Mouse (Mus musculus) kidney, adult 18-20 months (tissue): ENCODE results near the gene Rpl13a.

Source experiments
- DNase-seq: peaks from one replicate; pipeline ENCODE4 v3.0.0; 2021

The Rpl13a gene

GRCm38 (mm10) chr7:45083300-45083890 is 45.2 kb downstream of the Rpl13a start:
- no peak for DNase-seq

- DNase-seq: peak; percentile 40
Measured at GRCm38 (mm10) chr7:45082401-45083299, 45.9 kb downstream of the Rpl13a start.

- DNase-seq: no peak
Measured at GRCm38 (mm10) chr7:45081016-45081415, 47.5 kb downstream of the Rpl13a start.

- peak; percentile 94 for DNase-seq
Measured at GRCm38 (mm10) chr7:45079856-45080255, 48.7 kb downstream of the Rpl13a start.

- DNase-seq: peak; percentile 81
Measured at GRCm38 (mm10) chr7:45078513-45078912, 50.0 kb downstream of the Rpl13a start.

- no peak for DNase-seq
Measured at GRCm38 (mm10) chr7:45077829-45078228, 50.7 kb downstream of the Rpl13a start.

GRCm38 (mm10) chr7:45077322-45077721 is 51.2 kb downstream of the Rpl13a start:
- DNase-seq: no peak

- DNase-seq: no peak
Measured at GRCm38 (mm10) chr7:45076501-45076900, 52.1 kb downstream of the Rpl13a start.
